Mouse (Mus musculus): ENCODE results near the gene Nodal. TPM values are rescaled to one million over a fixed set of nuclear protein-coding genes. Genes with fewer than 3 reads are reported as not detected.

Nodal gene
- total and polyA plus RNA-seq, 3 experiments = not detected

GRCm38 (mm10) chr10:61410193-61410592, 7.6 kb upstream of the Nodal start:
- 0 out of 4 replicates have a peak, but pooled peaks cover 0 to 3% of the 10 kb centered on the region in 2 experiments for H3K4me1 ChIP-seq (ENCODE audit: control insufficient read depth in 1 of 2, insufficient read depth in 2 of 2, low read length in 2 of 2)
- no peak for DNase-seq (ENCODE audit: low read depth, low spot score)
- H3K9ac ChIP-seq (ENCODE audit: control insufficient read depth, low read depth, low read length, poor library complexity, severe bottlenecking) = no peak overlapping the region
- H3K79me2 ChIP-seq (ENCODE audit: control insufficient read depth, insufficient read depth, low read length, poor library complexity) = no peaks in the 10 kb centered on the region
- no peaks in the 10 kb centered on the region for H3K9me3 ChIP-seq (replicated peaks; ENCODE audit: insufficient read depth, low read length)
- H3K27ac ChIP-seq (ENCODE audit: control insufficient read depth, low read depth, low read length) = no peak overlapping the region
- TF ChIP-seq ZC3H11A (IDR thresholded peaks at IDR 0.05; ENCODE audit: low read depth, low read length) (no peak), KAT2A (conservative IDR thresholded peaks at IDR 0.05; ENCODE audit: low read depth, low read length) (no peak), TCF12 (IDR thresholded peaks at IDR 0.05; ENCODE audit: low read depth, low read length) (no peak), NELFE (IDR thresholded peaks at IDR 0.05; ENCODE audit: low read depth, low read length) (no peak), NRF1 (IDR thresholded peaks at IDR 0.05; ENCODE audit: insufficient read depth, low read depth, low read length, poor library complexity, severe bottlenecking) (no peak), MXI1 (IDR thresholded peaks at IDR 0.05; ENCODE audit: low read depth, low read length) (no peak), USF2 (IDR thresholded peaks at IDR 0.05; ENCODE audit: borderline replicate concordance in 1 of 2, insufficient read depth in 1 of 2, low read depth in 1 of 2, low read length in 2 of 2) (no peak)
- H3K4me3 ChIP-seq (ENCODE audit: control insufficient read depth in 1 of 2, insufficient read depth in 1 of 2, low read depth in 2 of 2, low read length in 2 of 2) = no peak overlapping the region
- H3K36me3 ChIP-seq (ENCODE audit: control insufficient read depth in 1 of 2, insufficient read depth in 2 of 2, low read length in 2 of 2) = no peaks in the 10 kb centered on the region
- no peaks in the 10 kb centered on the region for H3K27me3 ChIP-seq (ENCODE audit: control insufficient read depth in 1 of 2, insufficient read depth in 2 of 2, low read length in 2 of 2)

GRCm38 (mm10) chr10:61412910-61413625, 4.7 kb upstream of the Nodal start:
- H3K4me3 ChIP-seq (ENCODE audit: control insufficient read depth in 1 of 2, insufficient read depth in 1 of 2, low read depth in 2 of 2, low read length in 2 of 2) = peak overlapping the region; percentile 43 to 47
- H3K79me2 ChIP-seq (ENCODE audit: control insufficient read depth, insufficient read depth, low read length, poor library complexity) = no peaks in the 10 kb centered on the region
- no peaks in the 10 kb centered on the region for H3K36me3 ChIP-seq (ENCODE audit: control insufficient read depth in 1 of 2, insufficient read depth in 2 of 2, low read length in 2 of 2)
- peak overlapping the region; percentile 77 for H3K27ac ChIP-seq (ENCODE audit: control insufficient read depth, low read depth, low read length)
- H3K4me1 ChIP-seq (ENCODE audit: control insufficient read depth in 1 of 2, insufficient read depth in 2 of 2, low read length in 2 of 2) = 0 out of 4 replicates have a peak, but pooled peaks cover 0 to 3% of the 10 kb centered on the region in 2 experiments
- no peaks in the 10 kb centered on the region for H3K9me3 ChIP-seq (replicated peaks; ENCODE audit: insufficient read depth, low read length)
- H3K27me3 ChIP-seq (ENCODE audit: control insufficient read depth in 1 of 2, insufficient read depth in 2 of 2, low read length in 2 of 2) = no peaks in the 10 kb centered on the region
- peak overlapping the region; percentile 61 for H3K9ac ChIP-seq (ENCODE audit: control insufficient read depth, low read depth, low read length, poor library complexity, severe bottlenecking)
- peak; percentile 88 for DNase-seq (ENCODE audit: low read depth, low spot score)
- TF ChIP-seq MXI1 (IDR thresholded peaks at IDR 0.05; ENCODE audit: low read depth, low read length) = peak; percentile 84
- no peak for TF ChIP-seq CTCF (IDR thresholded peaks at IDR 0.05 in 2 of 3, conservative IDR thresholded peaks at IDR 0.05 in 1 of 3; ENCODE audit: control insufficient read depth in 1 of 3, insufficient read depth in 1 of 3, low read depth in 2 of 3, low read length in 3 of 3, poor library complexity in 1 of 3, severe bottlenecking in 1 of 3)
- TF ChIP-seq MYB (IDR thresholded peaks at IDR 0.05; ENCODE audit: low read depth, low read length) = peak; percentile 61
- TF ChIP-seq TCF12 (IDR thresholded peaks at IDR 0.05; ENCODE audit: low read depth, low read length) = peak; percentile 83
- no peak for TF ChIP-seq USF1 (IDR thresholded peaks at IDR 0.05; ENCODE audit: low read depth, low read length)
- TF ChIP-seq CHD2 (IDR thresholded peaks at IDR 0.05; ENCODE audit: low read length) = no peak
- TF ChIP-seq MAX (IDR thresholded peaks at IDR 0.05; ENCODE audit: low read length) = peak; percentile 71
- TF ChIP-seq POLR2AphosphoS5 (IDR thresholded peaks at IDR 0.05; ENCODE audit: borderline replicate concordance, low read depth, low read length) = no peak
- peak; percentile 73 for TF ChIP-seq RCOR1 (IDR thresholded peaks at IDR 0.05; ENCODE audit: low read depth, low read length)
- TF ChIP-seq RAD21 (IDR thresholded peaks at IDR 0.05; ENCODE audit: low read depth, low read length) = no peak
- TF ChIP-seq NRF1 (IDR thresholded peaks at IDR 0.05; ENCODE audit: insufficient read depth, low read depth, low read length, poor library complexity, severe bottlenecking) = no peak
- TF ChIP-seq EP300 (IDR thresholded peaks at IDR 0.05; ENCODE audit: low read depth in 1 of 2, low read length in 2 of 2) = peak; percentile 89 to 90
- TF ChIP-seq POLR2A (IDR thresholded peaks at IDR 0.05; ENCODE audit: control insufficient read depth in 1 of 2, insufficient read depth in 1 of 2, low read depth in 1 of 2, low read length in 2 of 2, poor library complexity in 1 of 2) = no peak
- TF ChIP-seq HCFC1 (IDR thresholded peaks at IDR 0.05; ENCODE audit: low read depth, low read length) = peak; percentile 42; the same call in 1 of the 2 replicates
- peak; percentile 57; the same call in 1 of the 2 replicates for TF ChIP-seq MAFK (IDR thresholded peaks at IDR 0.05; ENCODE audit: borderline replicate concordance, low read depth, low read length)
- no peak for TF ChIP-seq ZC3H11A (IDR thresholded peaks at IDR 0.05; ENCODE audit: low read depth, low read length)
- TF ChIP-seq SMC3 (IDR thresholded peaks at IDR 0.05; ENCODE audit: low read depth, low read length) = peak; percentile 14; the same call in 1 of the 2 replicates
- TF ChIP-seq USF2 (IDR thresholded peaks at IDR 0.05; ENCODE audit: borderline replicate concordance in 1 of 2, insufficient read depth in 1 of 2, low read depth in 1 of 2, low read length in 2 of 2) = no peak
- peak; percentile 51; the same call in 1 of the 2 replicates for TF ChIP-seq BHLHE40 (IDR thresholded peaks at IDR 0.05; ENCODE audit: borderline replicate concordance, low read depth, low read length)
- no peak for TF ChIP-seq POLR2AphosphoS2 (IDR thresholded peaks at IDR 0.05; ENCODE audit: low read length)
- TF ChIP-seq ELF1 (IDR thresholded peaks at IDR 0.05; ENCODE audit: low read depth, low read length) = no peak
- 0 out of 2 replicates have a peak, but pooled peaks have one; percentile 61 for TF ChIP-seq JUND (IDR thresholded peaks at IDR 0.05; ENCODE audit: low read depth, low read length)
- TF ChIP-seq GATA1 (IDR thresholded peaks at IDR 0.05; ENCODE audit: low read depth, low read length) = peak; percentile 88
- TF ChIP-seq CHD1 (IDR thresholded peaks at IDR 0.05; ENCODE audit: low read depth, low read length) = no peak
- no peak for TF ChIP-seq NELFE (IDR thresholded peaks at IDR 0.05; ENCODE audit: low read depth, low read length)
- TF ChIP-seq ETS1 (IDR thresholded peaks at IDR 0.05; ENCODE audit: low read depth, low read length) = peak; percentile 86
- no peak; the same call in 1 of the 2 replicates for TF ChIP-seq ZNF384 (IDR thresholded peaks at IDR 0.05; ENCODE audit: low read depth, low read length)
- TF ChIP-seq E2F4 (IDR thresholded peaks at IDR 0.05; ENCODE audit: borderline replicate concordance, low read depth, low read length) = no peak

Data from MEL (cell line).